Mouse (Mus musculus) adrenal gland, postnatal 14 days (tissue): ENCODE measurements around the gene Osbpl3. TPM values are rescaled to one million over a fixed set of nuclear protein-coding genes. Genes with fewer than 3 reads are reported as not detected.

Experiments
- DNase-seq: peaks from one replicate; pipeline ENCODE4 v3.0.0; 2021; ENCODE audit warnings: mixed read lengths
- long read RNA-seq, 2 experiments: library from polyadenylated mRNA; stranded (forward); transcript quantifications; one replicate each; pipeline ENCODE4 v2.0.0; 2021
- total RNA-seq: library from RNA; stranded (reverse); gene quantifications from 2 replicates; pipeline ENCODE4 v1.2.3, GENCODE M21; 2021

Gene Osbpl3
- 35.9 and 37.4 TPM in 2 replicates for total RNA-seq
- long read RNA-seq, experiment 1, full-length matches to known transcripts = 6 of 31 reads
- long read RNA-seq, experiment 1, partial matches to known transcripts = 1 of 31 reads
- long read RNA-seq, experiment 1, other reads (novel, unspliced or antisense) = 24 of 31 reads
- long read RNA-seq, experiment 2, full-length matches to known transcripts = 2 of 24 reads
- long read RNA-seq, experiment 2, partial matches to known transcripts = 3 of 24 reads
- long read RNA-seq, experiment 2, other reads (novel, unspliced or antisense) = 19 of 24 reads

DNA sequence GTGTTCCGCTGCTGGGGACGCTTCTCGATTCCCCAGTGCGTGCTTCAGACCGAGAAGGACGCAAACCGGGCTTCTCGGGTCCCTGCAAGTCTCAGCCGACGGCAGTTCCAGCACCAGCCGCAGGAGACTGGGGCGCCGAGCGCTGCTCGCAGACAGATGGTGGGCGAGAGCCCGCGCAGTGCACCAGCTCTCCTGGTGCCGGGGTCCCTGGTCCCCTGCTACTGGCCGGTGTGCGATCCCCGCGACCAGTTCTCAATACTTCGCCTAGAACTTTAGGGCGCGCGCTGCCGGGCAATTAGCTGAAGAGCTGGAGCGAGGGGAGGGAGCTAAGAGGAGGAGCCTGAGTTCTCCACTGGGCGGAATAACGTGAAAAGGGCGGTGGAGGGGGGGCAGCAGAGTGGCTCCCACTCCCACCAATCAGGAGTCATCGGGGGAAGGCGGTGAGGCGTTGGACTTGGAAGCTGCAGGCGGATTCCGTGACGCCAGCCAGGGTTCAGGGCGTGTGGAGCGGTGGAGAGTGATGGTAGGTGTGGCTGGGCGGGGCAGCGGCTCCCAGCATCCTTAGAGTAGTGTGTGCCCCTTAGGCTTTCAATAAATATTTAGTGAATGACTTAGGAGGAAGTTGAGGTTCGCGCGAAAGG is at the start of gene Osbpl3:
Gene Osbpl3, minus strand, starts transcription at position 373 of the 641 bp plus-strand sequence.
- peak; percentile 94 for DNase-seq

DNA sequence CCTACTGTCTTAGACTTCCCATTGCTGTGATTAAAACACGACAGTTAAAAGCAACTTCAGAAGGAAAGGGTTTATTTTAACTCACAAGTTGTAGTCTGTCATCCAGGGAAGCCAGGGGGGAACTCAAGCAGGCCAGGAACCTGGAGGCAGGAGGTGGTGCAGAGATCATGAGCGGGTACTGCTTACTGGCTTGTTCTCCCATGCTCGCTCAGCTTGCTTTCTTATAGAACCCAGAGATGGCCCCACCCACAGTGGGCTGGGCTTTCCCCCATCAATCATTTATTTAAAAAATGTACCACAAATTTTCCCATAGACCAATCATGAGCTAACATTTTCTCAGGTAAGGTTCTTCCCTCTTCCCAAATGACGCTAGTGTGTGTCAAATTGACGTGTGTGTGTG is 49.5 kb upstream of the Osbpl3 start:
- no peak for DNase-seq

DNA sequence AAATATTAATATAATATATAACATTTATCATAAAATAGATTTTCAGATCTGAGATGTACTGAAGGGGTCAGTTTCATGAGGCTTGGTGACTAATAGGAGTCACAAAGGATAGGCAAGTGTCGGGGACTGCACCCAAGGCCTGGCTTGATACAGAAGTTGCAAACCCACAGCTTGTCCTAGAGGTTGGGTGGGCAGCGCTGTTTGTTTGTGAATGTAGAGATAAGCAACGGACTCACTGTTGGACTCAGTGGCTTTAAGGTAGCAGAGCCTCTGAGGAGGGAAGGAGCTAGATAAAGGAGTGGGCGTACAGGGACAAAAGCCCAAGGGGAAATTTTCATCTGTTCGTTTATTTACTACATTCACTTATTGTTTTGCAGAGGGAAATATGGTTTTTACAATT is 48.7 kb upstream of the Osbpl3 start:
- DNase-seq = no peak

DNA sequence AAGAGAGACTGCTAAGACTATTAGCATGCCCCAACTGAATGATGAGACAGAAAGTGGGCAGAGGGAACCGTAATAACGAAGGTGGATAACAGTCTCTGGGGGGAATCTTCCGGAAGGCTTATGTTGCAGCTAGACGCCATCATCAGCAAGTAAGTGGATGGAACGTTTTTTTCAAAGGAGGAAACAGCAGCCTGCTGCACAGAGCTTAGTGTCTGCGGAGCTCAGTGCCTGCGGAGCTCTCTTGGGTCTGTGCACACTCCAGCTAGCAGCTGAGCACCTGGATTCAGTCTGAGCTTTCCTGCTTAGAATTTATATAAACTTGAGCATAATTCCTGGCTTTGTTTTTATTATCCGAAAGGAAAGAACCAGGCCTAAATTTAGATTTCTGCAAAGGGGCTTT is 47.8 kb upstream of the Osbpl3 start:
- no peak for DNase-seq

DNA sequence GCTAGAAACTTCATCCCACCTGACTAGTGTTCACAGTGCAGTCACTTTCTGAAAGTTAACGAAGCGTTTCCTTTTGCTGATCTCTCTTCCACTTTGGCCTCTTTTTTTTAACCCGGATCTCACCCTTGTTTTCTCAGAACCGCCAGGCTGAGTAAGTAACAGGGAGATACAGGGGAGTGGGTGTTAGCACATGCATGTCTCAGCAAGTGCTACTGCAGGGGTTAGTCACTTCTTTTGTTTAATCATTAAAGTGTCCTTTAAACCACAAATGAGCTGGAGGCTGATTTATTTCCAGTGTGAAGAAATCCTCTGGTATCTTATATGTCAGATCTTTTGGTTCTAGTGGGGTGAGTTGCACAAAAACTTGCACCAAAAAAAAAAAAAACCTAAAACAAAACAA is 47.0 kb upstream of the Osbpl3 start:
- no peak for DNase-seq

DNA sequence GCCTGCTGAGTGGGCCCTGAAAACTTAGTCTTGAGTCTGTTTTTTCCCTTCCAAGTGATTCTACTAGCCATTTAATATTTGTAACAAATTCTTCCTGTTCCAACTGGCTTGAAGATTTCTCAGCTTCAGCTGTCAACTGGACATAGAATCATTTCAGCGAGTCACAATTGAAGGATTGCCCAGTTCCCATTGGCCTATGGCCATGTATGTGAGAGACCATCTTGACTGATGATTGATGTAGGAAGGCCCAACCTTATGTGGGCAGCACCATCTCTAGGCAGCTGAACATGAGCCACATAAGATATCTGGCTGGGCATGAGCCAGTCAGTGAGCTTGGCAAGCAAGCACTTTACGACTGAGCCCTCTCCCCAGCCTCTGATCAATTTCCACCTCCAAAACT is 42.3 kb upstream of the Osbpl3 start:
- peak; percentile 23 for DNase-seq

DNA sequence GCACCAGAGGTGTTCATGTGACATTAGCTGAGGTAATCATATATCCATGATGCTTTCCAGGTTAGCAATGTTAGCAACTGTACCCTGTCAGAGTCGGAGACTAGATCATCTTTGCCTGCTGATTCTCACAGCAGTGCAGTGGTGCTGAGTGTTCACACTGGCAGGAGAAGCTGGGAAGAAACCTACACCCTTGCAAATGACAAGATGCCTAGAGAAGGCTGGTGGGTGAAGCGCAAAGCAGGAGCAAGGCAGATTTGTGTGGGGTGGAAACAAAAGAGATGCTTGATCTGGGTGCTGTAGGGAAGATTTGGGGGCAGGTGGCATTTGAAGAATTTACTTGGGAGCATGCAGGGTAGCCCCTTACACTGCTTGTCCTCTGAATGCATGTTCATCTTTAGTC is 34.5 kb upstream of the Osbpl3 start:
- no peak for DNase-seq

DNA sequence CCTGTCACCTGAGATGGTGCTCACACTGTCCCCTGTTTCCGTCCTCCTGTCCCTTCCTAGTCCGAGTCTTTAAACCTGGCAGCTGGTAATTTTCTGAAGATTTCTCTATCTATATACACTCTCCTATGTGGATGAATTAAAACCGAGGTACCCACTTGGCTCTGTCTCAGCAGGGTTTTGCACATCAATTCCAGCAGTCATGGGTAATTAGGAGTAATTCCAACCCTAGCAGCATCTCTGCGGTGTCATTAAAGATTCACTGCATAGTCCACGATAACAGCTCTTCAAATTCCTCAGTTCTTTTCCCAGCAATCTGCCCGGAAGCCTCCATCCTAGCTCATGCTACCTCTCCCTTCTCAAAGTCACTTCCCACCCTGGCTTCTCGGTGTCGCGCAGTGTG is 33.4 kb upstream of the Osbpl3 start:
- no peak for DNase-seq

DNA sequence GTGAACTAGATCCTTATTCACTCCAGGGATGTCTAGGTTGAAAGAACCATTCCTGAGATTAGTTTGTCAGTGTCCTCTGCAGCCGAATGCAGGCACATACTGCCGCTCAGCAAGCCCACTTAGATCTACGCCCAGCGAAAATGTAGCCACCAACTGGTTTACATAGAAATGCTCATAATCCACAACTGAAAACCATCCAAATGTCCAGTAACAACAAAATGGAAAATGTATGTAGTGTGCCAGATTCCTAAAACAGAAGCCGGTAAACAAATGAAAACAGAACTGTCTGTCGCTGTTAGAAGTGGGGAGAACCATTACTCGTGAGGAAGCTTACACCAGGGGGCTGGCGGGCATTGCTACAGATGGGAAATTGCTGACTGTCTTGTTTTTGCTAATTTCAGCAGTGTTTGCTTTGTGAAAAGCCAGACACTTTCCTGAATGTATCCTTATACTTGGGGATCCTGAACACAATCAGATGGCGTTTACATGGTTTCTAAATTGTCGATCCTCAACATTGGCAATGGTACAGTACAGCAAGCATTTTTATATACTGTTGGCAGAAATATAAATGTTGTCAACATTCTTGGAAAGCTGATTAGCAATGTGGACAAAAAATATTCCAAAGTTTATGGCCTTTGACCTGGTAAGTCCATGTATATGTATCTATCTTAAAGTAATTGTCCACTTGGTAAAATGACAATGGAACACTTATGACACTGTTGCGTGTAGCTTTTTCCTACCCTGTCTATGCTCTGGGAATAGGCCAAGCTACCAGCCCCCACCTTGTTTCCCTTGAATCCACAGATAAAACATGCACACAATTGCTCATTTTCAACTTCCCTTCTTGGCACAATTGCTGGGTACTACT is 30.3 kb upstream of the Osbpl3 start:
- no peak for DNase-seq

DNA sequence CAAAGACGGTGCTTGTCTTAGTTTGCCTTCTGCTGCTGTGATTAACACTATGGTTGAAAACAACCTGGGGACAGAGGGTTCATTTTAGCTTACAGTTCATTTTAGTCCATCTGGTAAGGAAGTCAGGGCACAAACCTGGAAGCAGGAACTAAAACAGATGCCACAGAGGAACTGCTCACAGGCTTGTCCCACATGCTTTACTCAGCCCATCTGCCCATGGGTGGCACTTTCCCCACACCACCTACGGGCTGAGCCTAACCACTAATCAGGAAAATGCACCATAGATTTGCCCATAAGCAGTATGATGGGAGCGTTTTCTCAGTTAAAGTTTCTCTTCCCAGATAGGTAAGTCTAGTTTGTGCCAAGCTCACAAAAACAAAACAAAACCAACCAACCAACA is 27.4 kb upstream of the Osbpl3 start:
- no peak for DNase-seq

DNA sequence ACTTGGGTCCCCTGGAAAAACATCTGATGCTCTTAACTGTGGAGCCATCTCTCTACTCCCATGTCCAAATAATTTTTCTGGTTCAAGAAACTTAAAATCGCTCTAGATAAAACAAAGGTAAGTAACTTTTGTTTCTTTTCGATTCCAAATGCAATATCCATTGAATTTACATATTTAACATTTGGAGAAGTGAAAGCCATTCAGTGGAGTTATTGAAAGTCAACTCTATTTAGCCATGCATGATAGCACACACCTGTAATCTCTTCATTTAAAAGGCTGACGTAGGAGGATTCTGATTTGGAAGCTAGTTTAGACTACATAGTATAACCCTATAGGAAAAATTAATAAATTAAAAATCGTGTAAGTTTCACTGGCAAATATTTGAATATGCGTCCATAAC is 25.5 kb upstream of the Osbpl3 start:
- DNase-seq = no peak

DNA sequence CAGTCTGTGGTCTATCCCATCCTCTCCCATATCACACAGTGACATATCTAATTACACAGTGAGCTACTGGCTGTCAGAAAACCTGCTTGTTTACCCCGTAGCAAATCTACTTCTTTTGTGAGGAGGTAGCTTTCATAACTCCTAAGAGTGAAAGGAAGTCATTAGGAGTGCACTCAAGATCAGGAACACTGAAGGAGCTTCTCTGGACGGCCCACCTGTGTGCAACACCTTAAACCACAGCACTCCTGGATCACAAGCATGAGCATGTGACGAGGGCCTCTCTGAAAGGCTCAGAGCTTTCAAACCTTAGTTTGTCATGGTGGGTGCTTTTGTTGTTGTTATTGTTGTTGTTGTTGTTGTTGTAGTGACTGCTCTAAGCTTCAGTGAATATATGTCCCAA is 10.4 kb upstream of the Osbpl3 start:
- DNase-seq = no peak

DNA sequence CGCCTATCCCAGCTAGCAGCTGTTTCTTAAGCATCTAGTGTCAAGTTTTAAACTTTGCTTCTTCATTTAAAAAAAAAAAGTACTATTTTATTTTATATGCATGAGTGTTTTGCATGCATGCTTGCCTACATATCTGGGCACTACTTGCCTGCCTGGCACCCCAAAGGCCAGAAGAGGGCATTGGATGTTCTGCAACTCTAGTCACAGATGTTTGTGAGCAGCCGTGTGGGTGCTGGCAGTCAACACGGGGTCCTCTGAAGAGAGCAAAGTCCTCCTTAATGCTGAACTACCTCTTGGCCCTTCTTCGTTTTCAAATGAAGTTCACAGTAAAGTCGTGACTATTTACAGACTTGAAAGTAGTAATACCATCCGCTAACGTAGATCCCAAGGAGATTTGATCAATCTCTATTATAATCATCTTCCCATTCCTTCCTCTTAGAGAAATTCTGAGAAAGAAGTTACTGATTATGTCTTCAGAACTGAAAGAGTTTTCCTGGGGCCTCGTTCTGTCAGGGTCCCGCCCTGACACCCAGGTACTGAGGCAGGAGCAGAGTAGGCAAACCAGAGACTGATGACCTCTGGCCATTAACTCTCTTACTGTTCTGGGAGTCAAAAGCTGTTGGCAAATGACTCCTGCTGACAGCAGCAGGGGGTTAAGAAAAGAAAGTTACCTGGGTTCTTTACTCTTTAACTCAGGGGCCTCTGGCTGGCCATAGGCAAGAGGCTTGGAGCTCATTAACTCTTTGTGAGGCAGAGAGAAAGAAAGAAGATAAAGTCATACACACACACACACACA is 8.9 kb upstream of the Osbpl3 start:
- DNase-seq = no peak

DNA sequence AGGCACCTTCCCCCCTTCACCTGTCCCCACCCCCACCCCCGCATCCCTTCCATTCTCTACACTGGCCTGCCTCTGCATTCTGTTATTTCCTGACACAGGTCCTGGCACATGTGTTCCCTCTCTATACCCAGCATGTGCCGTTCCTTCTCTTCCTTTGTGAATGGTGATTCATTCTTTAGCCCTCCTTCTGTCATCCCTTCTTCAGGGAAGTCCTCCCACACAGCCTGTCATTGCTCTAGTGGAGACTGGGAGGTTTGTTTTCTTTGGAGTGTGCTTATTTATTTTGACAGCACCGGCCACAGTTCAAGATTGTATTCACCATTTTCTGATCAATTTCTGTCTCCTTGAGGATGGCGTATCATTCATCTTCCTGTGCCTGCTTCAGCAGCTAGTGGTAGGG is 6.0 kb upstream of the Osbpl3 start:
- no peak for DNase-seq

DNA sequence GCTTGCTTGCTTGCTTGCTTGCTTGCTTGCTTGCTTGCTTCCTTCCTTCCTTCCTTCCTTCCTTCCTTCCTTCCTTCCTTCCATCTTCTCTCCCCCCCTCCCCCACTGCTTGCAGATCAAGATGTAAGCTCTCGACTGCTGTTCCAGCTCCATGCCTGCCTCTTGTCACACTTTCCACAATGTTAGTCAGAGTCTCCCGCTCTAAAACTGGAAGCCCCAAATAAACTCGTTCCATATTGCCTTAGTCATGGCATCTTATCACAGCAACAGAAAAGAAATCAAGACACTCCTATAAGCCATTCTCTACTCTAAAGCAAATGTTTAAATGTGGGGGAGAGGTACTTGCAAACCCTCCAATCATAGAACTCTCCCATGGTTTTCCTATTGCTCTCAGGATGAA is 5.6 kb upstream of the Osbpl3 start:
- DNase-seq = no peak

DNA sequence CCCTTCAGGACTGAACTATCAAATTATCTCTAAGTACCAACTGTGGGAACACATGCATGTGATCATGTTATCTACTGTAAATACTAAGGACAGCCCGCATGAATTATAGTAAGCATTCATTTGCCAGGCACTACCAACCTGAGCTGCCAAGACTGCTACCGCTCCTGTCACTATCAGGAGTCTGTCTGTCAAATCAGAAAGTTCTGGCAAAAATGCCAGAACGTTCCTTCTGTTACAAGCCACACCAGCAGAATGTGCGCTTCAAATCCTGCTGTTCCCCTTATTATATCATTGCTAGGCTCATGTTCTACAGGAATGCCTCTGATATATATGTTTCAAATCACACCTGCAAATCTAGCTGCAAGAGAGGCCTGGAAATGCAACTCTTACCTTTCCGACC is 4.6 kb upstream of the Osbpl3 start:
- DNase-seq = no peak

DNA sequence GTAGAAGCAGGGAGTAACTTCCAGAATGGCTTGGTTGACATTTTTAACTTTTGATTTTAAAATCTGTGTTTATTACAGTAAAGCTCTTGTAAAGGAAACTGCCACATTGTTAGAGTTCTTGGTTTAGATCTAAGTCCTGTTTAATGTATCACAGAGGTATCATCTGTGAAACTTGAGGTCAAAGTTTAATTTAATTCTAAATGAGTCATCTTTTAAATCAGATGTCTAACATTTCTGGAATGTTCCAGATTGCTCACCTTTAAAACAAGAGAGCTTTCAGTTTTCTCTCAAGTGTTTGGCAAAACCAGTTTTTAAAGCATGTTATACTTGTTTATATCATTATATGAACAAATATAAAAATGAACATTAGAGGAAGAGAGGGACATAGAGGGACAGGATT is 4.2 kb upstream of the Osbpl3 start:
- no peak for DNase-seq

DNA sequence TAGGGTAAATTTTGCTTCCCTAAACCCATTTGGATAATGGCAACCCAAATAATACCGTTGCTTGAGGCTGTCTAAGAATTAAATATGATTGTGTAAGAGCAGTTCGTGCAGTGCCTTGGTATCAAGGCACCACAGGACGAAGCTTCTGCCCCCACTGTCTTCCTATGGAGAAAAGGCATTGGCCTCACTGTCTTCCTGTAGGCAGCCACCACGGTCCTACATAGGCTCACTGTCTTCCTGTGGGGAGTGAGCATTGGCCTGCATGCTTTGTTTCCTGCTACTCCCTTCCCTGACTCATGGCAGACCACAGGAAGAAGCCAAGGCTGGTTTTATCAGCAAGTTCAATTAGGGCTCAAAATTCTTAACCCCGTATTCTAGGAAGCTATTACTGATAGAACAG is 3.3 kb upstream of the Osbpl3 start:
- no peak for DNase-seq

DNA sequence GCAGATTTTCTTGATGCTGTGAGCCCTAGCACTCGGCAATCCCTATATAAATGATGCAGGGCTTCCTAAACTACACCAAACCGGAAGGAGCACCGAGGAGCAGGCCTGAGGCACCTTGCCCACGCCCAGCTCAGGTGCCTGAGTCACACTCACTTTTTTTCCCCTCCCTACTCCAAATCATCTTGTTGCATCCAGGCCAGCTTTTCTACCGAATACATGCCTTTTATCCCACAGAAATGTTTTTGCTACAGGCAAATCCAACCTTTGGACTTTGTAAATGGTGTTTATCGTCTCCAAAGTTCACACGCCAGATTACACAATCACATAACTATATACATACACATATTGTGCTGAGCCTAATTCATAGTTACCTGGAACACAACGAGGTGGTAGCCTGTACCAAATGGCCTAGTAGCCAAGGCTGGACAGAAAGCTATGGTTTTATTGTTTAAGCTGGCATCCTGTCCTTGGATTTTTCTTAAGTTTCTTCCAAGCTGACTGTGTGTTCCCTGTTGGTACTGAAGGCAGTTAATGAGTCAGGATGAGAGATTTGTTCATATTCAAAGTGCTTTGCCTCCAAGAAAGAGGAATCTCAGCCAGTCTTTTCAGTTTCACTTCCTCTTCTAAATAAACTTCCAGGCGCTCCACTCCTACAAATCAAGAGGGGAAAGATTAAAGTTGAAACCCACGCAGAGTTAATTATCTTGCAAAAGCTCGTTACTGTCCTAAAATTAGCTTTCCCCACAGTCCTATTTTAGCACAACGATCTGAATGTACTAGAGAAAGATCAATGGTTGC is 1.7 kb upstream of the Osbpl3 start:
- DNase-seq = no peak

DNA sequence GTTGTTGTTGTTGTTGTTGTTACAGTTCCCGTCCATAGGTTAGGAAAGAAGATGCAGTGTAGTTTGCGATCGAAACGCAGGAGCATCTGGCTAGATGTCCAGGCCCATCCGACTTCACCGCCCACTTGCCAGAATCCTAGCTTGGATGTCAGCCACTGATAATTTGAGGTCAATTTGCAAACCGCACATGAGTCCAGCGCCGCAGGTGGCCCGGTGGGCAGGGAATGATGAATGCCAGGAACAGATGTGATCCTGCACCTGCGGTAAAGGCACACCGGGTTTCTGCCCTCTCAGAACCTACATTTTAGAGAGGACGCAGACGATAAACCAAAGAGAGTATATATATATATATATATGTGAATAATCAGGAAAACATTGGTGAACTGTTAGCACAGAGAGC is 705 bp upstream of the Osbpl3 start:
- DNase-seq = no peak

DNA sequence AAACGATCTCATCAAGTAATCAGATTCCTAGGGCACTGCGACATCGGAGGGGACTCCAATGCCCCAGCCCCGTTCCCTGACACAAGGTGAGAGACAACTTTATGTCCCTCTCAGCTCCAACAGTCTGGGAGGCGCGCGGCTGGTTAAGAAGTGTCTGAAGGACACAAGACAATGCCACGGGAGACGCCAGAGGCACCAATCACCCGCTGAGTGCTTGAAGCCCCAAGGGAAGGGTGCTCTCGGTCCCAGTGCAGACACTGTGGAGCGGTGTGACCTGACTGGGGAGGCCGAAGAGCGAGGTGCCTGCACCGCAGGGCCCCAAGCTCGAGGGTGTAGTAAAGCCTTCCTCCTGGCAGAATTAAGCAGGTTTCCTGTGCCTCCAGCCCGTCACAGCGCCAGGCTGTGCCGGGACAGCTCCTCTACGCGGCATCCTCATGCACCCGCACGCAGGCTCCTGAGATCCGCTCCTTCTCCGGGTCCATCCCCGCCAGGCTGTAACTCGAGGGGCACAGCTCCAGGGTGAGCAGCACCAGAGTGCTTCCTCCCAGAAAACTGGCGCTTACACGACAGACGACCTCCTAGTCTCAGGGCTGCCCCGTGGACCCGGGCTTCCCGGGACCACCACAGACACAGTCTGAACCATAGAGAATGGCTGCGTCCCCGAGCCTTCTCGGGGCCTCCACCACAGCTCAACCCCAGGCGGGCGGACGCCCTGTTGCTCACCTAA is 736 bp downstream of the Osbpl3 start:
- peak; percentile 70 for DNase-seq
